Mouse (Mus musculus) gastrocnemius, postnatal 14 days (tissue): ENCODE data around the gene Spink4. TPM values are rescaled to one million over a fixed set of nuclear protein-coding genes. Genes with fewer than 3 reads are reported as not detected.

Experiments
- DNase-seq: peaks from one replicate; pipeline ENCODE4 v3.0.0; 2021; ENCODE audit warnings: mixed read lengths
- intact Hi-C: fragments of 180-260 bp; cut with DNase I; formaldehyde crosslinking; loops from one replicate; pipeline ENCODE4 v1.15.1; 2025; ENCODE audit warnings: low total_unique reads
- long read RNA-seq, 2 experiments: library from polyadenylated mRNA; stranded (forward); transcript quantifications; one replicate each; pipeline ENCODE4 v2.0.0; 2021
- total RNA-seq, 2 experiments: library from RNA; stranded (reverse); gene quantifications; 2 replicates each; pipeline ENCODE4 v1.2.3; 2021

Spink4 gene
- total RNA-seq, result not detected
- long read RNA-seq, experiment 1, result 0 reads
- long read RNA-seq, experiment 2, result 0 reads

- intact Hi-C loops, result no loop called here
- DNase-seq, result no peak
Measured at GRCm38 (mm10) chr4:40919785-40920184, at the start of gene Spink4. Gene Spink4, plus strand, starts transcription at chr4:40920052.

GRCm38 (mm10) chr4:40870206-40870605 is 49.6 kb upstream of the Spink4 start:
- intact Hi-C loops, result no loop called here
- DNase-seq, result no peak

- intact Hi-C loops, result no loop called here
- no peak for DNase-seq
Measured at GRCm38 (mm10) chr4:40872129-40872528, 47.7 kb upstream of the Spink4 start.

GRCm38 (mm10) chr4:40873320-40873719 is 46.5 kb upstream of the Spink4 start:
- intact Hi-C loops, result no loop called here
- no peak for DNase-seq

- intact Hi-C loops, result no loop called here
- peak; percentile 68 for DNase-seq
Measured at GRCm38 (mm10) chr4:40874151-40874600, 45.7 kb upstream of the Spink4 start.

GRCm38 (mm10) chr4:40874794-40875552 is 44.9 kb upstream of the Spink4 start:
- intact Hi-C loops, result no loop called here
- DNase-seq, result no peak

- intact Hi-C loops, result no loop called here
- DNase-seq, result no peak
Measured at GRCm38 (mm10) chr4:40875842-40876241, 44.0 kb upstream of the Spink4 start.

GRCm38 (mm10) chr4:40876814-40877371 is 43.0 kb upstream of the Spink4 start:
- intact Hi-C loops, result no loop called here
- DNase-seq, result peak; percentile 79

GRCm38 (mm10) chr4:40877528-40877927 is 42.3 kb upstream of the Spink4 start:
- no peak for DNase-seq
- intact Hi-C loops, result no loop called here

- intact Hi-C loops, result no loop called here
- no peak for DNase-seq
Measured at GRCm38 (mm10) chr4:40883200-40883599, 36.7 kb upstream of the Spink4 start.

- no peak for DNase-seq
- intact Hi-C loops, result no loop called here
Measured at GRCm38 (mm10) chr4:40884282-40885165, 35.3 kb upstream of the Spink4 start.

GRCm38 (mm10) chr4:40885166-40885525 is 34.7 kb upstream of the Spink4 start:
- intact Hi-C loops, result no loop called here
- no peak for DNase-seq

- no peak for DNase-seq
- intact Hi-C loops, result no loop called here
Measured at GRCm38 (mm10) chr4:40885883-40886282, 34.0 kb upstream of the Spink4 start.

GRCm38 (mm10) chr4:40888839-40889238 is 31.0 kb upstream of the Spink4 start:
- intact Hi-C loops, result no loop called here

GRCm38 (mm10) chr4:40889252-40889651 is 30.6 kb upstream of the Spink4 start:
- no peak for DNase-seq
- intact Hi-C loops, result no loop called here

More at GRCm38 (mm10) chr4:40888839-40889238, 31.0 kb upstream of the Spink4 start:
- DNase-seq, result no peak

- no peak for DNase-seq
- intact Hi-C loops, result no loop called here
Measured at GRCm38 (mm10) chr4:40889983-40890382, 29.9 kb upstream of the Spink4 start.

GRCm38 (mm10) chr4:40891206-40891605 is 28.6 kb upstream of the Spink4 start:
- no peak for DNase-seq
- intact Hi-C loops, result no loop called here

GRCm38 (mm10) chr4:40895118-40895517 is 24.7 kb upstream of the Spink4 start:
- intact Hi-C loops, result no loop called here

GRCm38 (mm10) chr4:40895646-40896045 is 24.2 kb upstream of the Spink4 start:
- no peak for DNase-seq
- intact Hi-C loops, result no loop called here

More at GRCm38 (mm10) chr4:40895118-40895517, 24.7 kb upstream of the Spink4 start:
- no peak for DNase-seq

- intact Hi-C loops, result no loop called here
- no peak for DNase-seq
Measured at GRCm38 (mm10) chr4:40898476-40899044, 21.3 kb upstream of the Spink4 start.
